Mouse (Mus musculus) adrenal gland, postnatal 4 days (tissue): Measurements from ENCODE around the gene Fbxo31. TPM values are rescaled to one million over a fixed set of nuclear protein-coding genes. Genes with fewer than 3 reads are reported as not detected.
A peak's percentile ranks its signal among the peaks of the same experiment; 100 is the strongest.

ENCODE experiments used
- DNase-seq, 2 experiments: peaks; one replicate each; pipeline ENCODE4 v3.0.0; 2021 to 2022; ENCODE audit warnings: low spot score in 2 of 2, mixed read lengths in 2 of 2
- total RNA-seq, 2 experiments: library from RNA; stranded (reverse); gene quantifications; 2 replicates each; pipeline ENCODE4 v1.2.3; 2021

Gene Fbxo31
- total RNA-seq, 2 experiments from 2014 or later: 25.5 to 30.5 TPM

DNA sequence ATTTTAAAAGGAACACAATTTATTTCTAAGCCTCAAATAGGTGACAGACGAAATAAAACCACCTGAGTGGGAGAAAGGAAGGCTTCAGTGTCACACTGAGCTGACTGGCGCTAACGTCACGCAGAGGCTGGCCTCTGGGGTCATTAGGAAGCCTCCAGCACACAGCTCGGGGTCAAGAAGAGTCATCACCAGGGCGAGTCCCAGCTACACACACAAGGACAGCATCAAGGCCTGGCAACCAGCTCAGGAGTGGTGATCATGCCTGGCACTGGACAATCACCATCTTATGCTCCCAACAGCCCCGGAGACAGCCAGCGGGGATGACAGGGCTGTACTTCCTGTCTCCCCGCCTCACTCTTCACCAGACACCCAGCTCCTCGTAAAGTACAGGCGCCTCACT is 20.9 kb downstream of the Fbxo31 start:
- no peak for DNase-seq

DNA sequence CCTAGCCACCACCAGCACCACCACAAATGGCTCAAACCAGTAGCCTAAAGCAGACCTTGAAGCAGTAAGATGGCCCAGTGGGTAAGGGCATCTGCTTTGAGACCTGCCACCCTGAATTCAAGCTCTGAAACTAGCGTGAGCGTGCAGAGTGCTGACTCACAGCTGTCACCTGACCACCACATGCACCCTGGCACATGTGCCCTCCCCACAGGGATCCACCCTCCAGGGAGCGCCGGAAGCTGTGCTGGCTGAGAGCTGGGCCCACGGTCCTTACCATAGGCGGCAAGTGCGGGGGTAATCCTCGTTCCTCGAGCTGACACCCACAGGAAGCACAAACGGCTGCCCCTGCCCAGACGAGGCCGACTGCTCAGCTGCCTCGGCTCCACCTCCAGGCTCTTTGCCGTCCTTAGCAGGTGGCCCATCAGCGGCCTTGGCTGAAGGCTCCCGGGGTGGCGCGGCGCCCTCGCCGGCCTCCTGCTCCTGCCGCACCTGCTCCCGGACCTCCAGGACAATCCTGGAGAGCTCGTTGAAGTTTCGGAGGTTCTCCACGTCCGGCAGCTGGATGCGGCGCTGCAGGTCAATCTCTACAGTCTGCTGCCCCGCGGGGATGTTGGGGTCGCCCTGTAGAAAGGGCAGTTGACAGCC is 24.7 kb downstream of the Fbxo31 start:
- no peak for DNase-seq

DNA sequence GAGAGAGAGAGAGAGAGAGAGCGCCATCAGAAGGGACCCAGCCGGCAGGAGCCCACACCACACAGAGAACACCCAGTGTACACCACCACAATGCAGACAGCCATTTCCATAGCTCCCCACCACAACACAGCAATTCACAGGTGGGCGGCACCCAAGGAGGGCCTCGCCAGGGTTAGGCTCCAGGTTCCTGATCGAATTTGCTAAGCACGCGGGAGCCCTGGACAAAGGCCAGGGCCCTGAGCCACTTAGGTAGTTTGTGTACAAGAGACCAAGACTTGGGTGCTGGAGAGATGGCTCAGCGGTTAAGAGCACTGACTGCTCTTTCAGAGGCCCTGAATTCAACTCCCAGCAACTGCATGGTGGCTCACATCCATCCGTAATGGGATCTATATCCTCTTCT is 26.1 kb downstream of the Fbxo31 start:
- no peak for DNase-seq

GRCm38 (mm10) chr8:121551065-121551985 is 27.3 kb downstream of the Fbxo31 start:
- no peak for DNase-seq

DNA sequence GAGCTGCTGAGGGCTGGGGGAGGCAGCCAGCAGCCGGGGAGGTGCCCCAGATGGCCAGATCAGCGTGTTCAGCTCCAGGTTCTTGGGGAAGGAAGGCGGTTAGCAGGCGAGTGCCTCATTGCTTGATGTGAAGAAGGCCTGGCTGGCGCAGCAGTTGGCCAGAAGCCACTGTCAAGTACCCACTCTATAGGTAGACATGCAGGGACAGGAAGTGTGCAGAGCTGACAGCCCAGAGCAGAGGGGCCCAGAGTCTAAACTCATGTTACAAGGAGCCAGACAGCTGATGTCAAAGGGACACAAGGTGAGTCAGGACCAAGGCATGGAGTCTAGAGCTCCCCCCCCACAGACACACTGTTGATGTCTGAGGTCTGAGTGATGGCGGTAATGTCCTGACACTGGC is 28.6 kb downstream of the Fbxo31 start:
- no peak for DNase-seq

GRCm38 (mm10) chr8:121547132-121547531 is 31.5 kb downstream of the Fbxo31 start:
- DNase-seq: peak in 1 of 2 experiments; percentile 47

DNA sequence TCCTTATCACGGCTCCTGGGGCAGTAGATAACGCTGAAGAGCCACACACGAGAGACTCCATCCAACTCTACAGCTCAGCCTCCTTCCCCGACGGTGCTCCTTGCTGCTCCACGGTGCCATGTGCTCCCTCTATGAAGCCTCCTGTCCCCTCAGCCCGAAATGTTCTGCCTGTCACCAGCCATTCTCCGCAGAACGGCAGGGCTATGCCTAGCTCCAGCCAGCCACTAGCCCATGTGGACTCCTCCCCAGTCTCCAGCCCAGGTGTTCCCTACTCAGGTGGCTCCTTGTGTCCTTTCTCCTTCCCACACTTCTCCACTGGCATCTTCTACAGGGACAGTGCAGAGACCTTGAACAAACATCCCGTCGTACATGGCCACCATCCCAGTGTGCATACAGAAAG is 33.7 kb downstream of the Fbxo31 start:
- DNase-seq: no peak

DNA sequence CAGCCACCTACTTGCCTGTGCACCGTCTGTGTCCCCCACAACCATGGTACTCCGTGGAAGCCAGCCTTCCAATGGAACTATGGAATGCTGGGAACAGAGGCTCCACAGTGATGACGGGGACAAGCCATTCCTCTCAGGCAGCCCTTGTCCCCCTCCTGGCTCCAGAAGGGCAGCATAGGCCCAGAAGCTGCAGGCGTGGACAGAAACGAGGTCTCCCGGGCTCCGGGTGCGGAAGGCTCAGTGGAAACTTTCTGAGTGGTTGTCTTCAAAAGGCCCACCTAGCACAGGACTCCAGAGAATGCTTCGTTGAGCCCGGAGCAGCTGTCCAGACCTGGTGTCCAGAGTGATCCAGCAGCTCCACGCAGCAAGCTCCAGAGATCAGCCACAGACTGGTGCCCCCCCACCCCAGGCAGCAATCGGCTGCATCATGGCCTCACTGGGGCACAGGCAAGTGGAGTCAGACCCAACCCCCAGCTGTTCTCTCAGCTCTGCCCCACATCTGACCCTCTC is 34.3 kb downstream of the Fbxo31 start, which contains the start of gene 1700018B08Rik:
Gene 1700018B08Rik, minus strand, starts transcription at position 45 of the 510 bp plus-strand sequence.
- DNase-seq: no peak

GRCm38 (mm10) chr8:121542901-121543300 is 35.7 kb downstream of the Fbxo31 start:
- no peak for DNase-seq

DNA sequence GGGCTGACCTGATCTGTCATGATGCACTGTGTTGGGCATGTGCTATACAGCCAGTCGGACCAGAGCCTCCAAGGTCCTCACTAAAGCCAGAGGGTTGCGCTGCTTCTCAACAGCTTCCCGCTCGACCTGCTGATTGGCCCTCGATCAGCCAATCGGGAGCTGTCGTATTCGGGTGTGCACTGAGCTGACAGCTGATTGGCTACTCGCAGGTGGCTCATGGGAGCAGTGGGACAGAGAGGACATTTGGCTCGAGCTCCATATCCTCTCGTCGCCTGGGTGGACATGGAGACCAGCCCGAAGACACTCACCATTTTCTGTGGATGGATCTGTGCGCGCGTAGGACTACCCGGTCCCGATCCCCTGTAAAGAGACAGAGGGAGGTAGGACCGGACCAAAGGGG is 36.7 kb downstream of the Fbxo31 start:
- DNase-seq: no peak

DNA sequence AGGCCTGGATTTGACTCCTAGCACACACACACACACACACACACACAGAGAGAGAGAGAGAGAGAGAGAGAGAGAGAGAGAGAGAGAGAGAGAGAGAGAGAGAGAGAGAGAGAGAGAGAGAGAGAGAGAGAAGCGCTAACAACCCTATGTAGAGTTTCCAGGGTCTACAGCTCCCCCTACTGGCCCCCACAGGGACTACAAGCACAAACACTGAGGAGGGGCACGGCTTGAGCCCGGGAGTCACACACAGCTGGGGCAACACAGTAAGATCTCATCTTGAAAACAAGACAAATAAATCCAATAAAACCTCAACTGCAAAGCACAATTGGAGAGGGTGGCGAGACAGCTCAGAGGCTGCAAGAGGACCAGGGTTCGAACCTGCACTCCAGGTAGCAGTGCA is 46.2 kb downstream of the Fbxo31 start:
- DNase-seq: no peak

DNA sequence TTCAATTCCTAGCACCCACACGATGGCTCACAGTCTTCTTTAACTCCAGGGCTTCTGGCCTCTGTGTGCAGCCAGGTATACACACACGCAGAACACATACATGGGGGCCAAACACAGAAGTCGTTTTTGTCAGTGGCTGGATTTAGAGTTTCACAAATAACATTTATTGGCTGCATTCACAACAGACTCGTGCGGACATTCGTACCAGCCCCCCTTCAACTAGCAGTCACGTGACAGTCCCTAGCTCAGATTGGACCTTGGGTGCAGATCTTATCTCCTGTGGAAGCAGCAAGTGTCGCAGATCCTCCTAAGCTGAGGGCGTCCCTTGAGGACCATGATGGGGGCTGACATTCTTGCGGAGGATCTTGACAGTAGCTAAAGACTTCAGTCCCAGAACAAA is 48.0 kb downstream of the Fbxo31 start:
- DNase-seq: no peak

DNA sequence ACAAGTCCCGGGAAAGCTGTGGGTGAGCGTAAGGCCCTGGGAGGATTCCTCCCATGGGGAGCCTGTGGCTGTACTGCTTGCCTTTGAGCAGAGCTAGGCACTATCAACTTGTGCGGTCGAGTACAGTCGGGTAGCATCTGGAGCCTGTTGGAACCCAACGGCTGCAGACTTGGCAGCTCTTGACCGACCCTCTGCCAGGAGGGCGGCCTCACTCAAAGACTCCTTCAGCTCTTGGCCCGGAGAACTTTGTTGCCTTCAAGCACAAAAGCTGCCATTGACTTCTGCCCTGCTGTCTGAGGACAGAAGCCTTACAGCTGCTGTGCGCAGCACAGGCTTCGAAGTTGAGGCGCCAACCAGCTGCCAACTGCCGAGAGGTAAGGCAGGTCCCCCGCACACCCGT is 49.8 kb downstream of the Fbxo31 start:
- DNase-seq: no peak

- no peak for DNase-seq
Observed at GRCm38 (mm10) chr8:121527751-121528150, 50.9 kb downstream of the Fbxo31 start.

DNA sequence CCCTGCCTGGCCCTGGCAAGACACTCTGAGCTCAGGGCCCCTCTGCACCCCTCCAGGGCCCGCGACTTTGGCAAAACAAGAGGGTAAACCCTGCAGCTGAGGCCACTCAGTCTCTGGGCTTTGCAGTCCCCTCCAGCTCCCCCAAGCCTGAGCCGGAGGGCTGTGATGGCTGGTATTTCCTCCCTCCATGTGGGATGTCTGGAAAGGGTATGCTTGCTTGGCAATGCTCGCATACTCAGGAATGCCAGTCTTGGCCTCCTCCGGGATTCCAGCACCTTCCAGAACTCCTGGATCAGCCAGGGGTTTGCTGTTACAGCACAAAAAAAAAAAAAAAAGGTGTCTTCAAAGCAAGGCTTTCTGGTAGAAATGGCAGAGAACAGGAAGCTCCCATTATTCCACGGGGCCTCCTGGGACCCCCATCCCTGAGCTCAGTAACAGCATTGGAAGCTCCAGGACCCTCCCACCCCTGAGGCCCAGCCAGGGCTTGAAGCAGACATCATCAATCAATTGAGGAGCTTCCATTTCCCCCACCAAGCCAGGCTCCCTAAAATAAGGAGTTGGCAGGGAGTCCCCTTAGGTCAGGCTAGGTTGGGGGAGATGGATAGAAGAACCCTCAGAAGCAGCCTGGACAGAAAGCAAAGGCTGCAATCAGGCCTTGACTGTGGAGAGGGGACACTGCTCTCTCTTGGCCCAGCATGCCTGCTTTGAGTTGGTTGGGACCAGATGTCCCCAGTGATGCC is 51.6 kb downstream of the Fbxo31 start:
- no peak for DNase-seq

GRCm38 (mm10) chr8:121525111-121525818 is 53.3 kb downstream of the Fbxo31 start:
- no peak for DNase-seq

DNA sequence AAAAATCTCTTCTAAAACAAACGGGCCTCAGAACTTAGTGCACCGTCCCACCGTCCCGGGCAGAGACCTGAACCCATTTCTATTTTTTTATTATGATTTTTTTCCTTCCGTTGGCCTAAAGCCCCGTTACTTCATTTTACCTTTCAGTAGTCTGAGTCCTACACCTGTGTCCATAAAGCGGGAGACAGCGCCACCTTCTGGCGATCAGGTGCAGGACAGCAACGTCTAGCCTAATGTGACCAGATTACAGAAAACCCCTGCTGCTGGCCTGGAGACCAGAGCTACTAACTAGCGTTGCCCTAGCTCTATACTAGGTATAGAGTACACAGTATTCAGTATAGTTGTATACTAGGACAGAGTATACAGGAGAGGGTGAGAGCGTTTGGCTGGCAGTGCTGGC is 65.2 kb downstream of the Fbxo31 start:
- peak; percentile 67 to 81 for DNase-seq

- no peak for DNase-seq
Observed at GRCm38 (mm10) chr8:121511751-121512150, 66.9 kb downstream of the Fbxo31 start.
